Mouse (Mus musculus): ENCODE data around the gene Tfap4.
A peak's percentile ranks its signal among the peaks of the same experiment; 100 is the strongest.

GRCm38 (mm10) chr16:4560145-4560952, 695 bp upstream of the Tfap4 start:
- TF ChIP-seq POLR2A (IDR thresholded peaks at IDR 0.05; ENCODE audit: extremely low read depth, insufficient read depth, low read length) (no peak), CTCF (IDR thresholded peaks at IDR 0.05; ENCODE audit: extremely low read depth, insufficient read depth, low read length) (peak; percentile 45)
